Mouse (Mus musculus) erythroblast, embryonic 14.5 days (primary cell): ENCODE data around the gene Rln1. TPM values are rescaled to one million over a fixed set of nuclear protein-coding genes. Genes with fewer than 3 reads are reported as not detected.

ENCODE experiments used
- H3K27me3 ChIP-seq: 2 replicates; pipeline ENCODE4 v1.6.1; 2012; ENCODE audit warnings: inconsistent platforms; ENCODE audit not compliant: control insufficient read depth
- H3K36me3 ChIP-seq: 2 replicates; pipeline ENCODE4 v1.6.1; 2012; ENCODE audit warnings: mild to moderate bottlenecking, inconsistent platforms; ENCODE audit not compliant: control insufficient read depth
- H3K4me1 ChIP-seq: 2 replicates; pipeline ENCODE4 v1.6.1; 2012; ENCODE audit warnings: inconsistent platforms; ENCODE audit not compliant: control insufficient read depth
- H3K4me3 ChIP-seq: replicated peaks from 2 replicates; pipeline ENCODE3; 2012; ENCODE audit warnings: moderate library complexity, mild to moderate bottlenecking, inconsistent platforms
- H3K9me3 ChIP-seq: 2 replicates; pipeline ENCODE4 v1.6.1; 2012; ENCODE audit warnings: low read length, inconsistent platforms, mixed read lengths; ENCODE audit not compliant: control insufficient read depth
- GATA1 ChIP-seq: IDR thresholded peaks from 2 replicates; pipeline ENCODE4 v1.6.1; 2012; ENCODE audit warnings: low read length, inconsistent platforms, mixed read lengths
- TAL1 ChIP-seq: IDR thresholded peaks from 3 replicates; pipeline ENCODE4 v1.6.1; 2012; ENCODE audit warnings: low read length, inconsistent platforms, mixed read lengths
- polyA plus RNA-seq: library from polyadenylated mRNA; stranded (reverse); fragments of >175 nt; gene quantifications from 2 replicates; pipeline ENCODE4 v1.2.3, GENCODE M21; 2012

The Rln1 gene
- polyA plus RNA-seq, 1 experiment = not detected

DNA sequence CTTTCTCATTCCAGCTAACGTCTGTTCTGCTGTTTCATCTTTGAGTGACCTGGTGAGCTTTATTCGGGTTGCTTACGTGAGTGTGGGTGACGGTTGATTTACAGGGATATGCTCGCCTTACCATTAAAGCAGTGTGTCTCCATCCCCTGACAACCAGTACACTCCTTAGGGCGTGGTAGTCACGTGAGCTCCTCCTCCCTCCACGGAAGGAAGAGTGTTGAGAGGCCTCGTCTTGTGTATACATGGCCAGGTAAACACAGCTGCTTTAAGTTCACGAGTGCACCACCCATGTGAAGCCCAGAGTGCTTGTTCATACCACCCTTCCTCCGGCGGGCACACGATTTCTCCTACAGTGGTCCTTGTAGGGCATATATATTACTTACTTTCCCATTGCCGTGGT is 42.9 kb downstream of the Rln1 start:
- Histone ChIP-seq H3K27me3 (no peaks in the 10 kb centered on the region), H3K4me1 (no peaks in the 10 kb centered on the region), H3K36me3 (peaks cover 98% of the 10 kb centered on the region), H3K4me3 (no peak overlapping the region), H3K9me3 (no peaks in the 10 kb centered on the region)
- TF ChIP-seq TAL1 (no peak), GATA1 (no peak)

DNA sequence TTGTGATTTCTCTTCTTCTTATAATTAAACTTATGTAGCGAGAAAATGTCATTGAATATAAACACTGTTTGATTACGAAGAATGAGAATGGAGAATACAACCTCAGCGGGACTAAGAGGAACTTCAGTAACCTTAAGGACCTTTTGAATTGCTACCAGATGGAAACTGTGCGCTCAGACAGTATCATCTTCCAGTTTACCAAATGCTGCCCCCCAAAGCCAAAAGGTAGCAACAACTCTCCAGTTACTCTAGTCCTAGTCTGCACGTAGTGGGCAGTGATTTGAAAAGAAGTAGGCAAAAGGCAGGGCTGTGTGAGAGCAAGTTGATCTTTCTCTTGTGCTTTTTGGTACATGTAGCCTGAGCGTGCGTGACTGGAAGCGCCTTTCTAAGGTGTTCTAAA is 46.6 kb downstream of the Rln1 start:
- Histone ChIP-seq H3K36me3 (peaks cover 95% of the 10 kb centered on the region), H3K4me3 (no peak overlapping the region), H3K27me3 (no peaks in the 10 kb centered on the region), H3K9me3 (no peaks in the 10 kb centered on the region), H3K4me1 (no peaks in the 10 kb centered on the region)
- no peak for TF ChIP-seq TAL1
- TF ChIP-seq GATA1 = no peak

DNA sequence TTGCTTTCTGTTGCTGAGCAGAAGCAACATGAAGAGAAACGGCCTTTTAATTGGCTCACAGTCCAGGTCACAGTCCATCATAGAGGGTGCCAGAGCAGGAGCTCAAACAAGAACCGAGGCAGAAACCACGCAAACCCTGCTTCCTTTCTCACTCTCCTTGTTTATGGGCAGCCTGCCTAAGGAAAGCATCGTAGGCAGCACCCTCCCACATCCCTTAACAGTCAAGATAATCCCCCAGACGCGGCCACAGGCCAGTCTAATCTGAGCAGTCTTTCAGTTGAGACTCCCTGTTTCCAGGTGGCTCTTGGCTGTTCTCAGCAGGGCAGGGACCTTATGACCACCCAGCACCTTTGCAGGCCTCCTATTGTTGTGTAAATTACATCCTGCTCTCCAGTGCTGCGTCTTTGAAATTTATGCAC is 49.0 kb downstream of the Rln1 start:
- Histone ChIP-seq H3K4me1 (no peaks in the 10 kb centered on the region), H3K27me3 (no peaks in the 10 kb centered on the region), H3K36me3 (peaks cover 92% of the 10 kb centered on the region), H3K4me3 (no peak overlapping the region), H3K9me3 (no peaks in the 10 kb centered on the region)
- no peak for TF ChIP-seq GATA1
- no peak for TF ChIP-seq TAL1

Other genes starting within 250 kb of the Rln1 start
- gene Rcl1, start 233.3 kb downstream of the Rln1 start, polyA plus RNA-seq = 1.2 and 1.6 TPM in 2 replicates
- 0.50 and 0.67 TPM in 2 replicates for gene Jak2, start 82.8 kb downstream of the Rln1 start, polyA plus RNA-seq
- gene Insl6, start 9.3 kb downstream of the Rln1 start, polyA plus RNA-seq = not detected in 2 replicates
- 0.66 and 1.1 TPM in 2 replicates for gene Plgrkt, start 32.7 kb upstream of the Rln1 start, polyA plus RNA-seq
- not detected in 2 replicates for gene Cd274, start 32.8 kb upstream of the Rln1 start, polyA plus RNA-seq
- 0.02 TPM in 1 of 2 replicates, not detected in the other for gene Pdcd1lg2, start 76.2 kb upstream of the Rln1 start, polyA plus RNA-seq
- 0.08 and 0.18 TPM in 2 replicates for gene Ric1, start 187.6 kb upstream of the Rln1 start, polyA plus RNA-seq